Mouse (Mus musculus): ENCODE results near the gene Klk1. TPM values are rescaled to one million over a fixed set of nuclear protein-coding genes. Genes with fewer than 3 reads are reported as not detected.

Klk1 gene
- polyA plus RNA-seq, 1 experiment from 2014 or later: not detected

GRCm38 (mm10) chr7:44257278-44257677 lies 32.1 kb downstream of the Klk1 start, which contains the start of gene Acp4:
Acp4 (minus strand) TSS chr7:44257378.
- Histone ChIP-seq H3K9me3 (replicated peaks) (no peaks in the 10 kb centered on the region), H3K4me1 (peaks cover 5% of the 10 kb centered on the region; the same call in 1 of the 2 replicates), H3K9ac (replicated peaks) (no peak within 1 kb of the TSS), H3K4me2 (no peak within 1 kb of the TSS), H3K36me3 (peaks cover 12% of the 10 kb centered on the region), H3K4me3 (replicated peaks) (no peak within 1 kb of the TSS), H3K27ac (replicated peaks) (no peak within 1 kb of the TSS), H3K27me3 (replicated peaks) (0 out of 2 replicates have a peak, but pooled peaks cover 8% of the 10 kb centered on the region)
- ATAC-seq (ENCODE audit: low FRiP score): no peak
- WGBS: 84% methylated on average over 4 of the region's 4 CpGs

DNA sequence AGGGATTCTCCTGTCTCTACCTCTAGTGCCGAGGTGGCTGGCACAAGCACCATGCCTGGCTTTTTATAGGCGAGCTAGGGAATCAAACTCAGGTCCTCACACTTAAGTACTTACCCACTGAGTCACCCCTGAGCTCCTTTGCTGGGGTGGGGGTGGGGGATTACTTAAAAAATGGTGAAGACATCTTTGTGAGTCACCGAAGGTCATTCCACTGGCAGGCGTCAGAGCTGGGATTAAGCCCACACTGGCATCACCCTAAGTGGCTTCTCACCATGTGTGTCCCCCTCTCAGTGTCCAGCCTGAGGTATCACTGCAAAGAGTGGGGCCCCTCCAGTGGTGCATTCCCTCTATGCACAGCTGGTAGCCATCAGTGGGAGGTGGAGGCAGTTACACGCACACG lies 35.2 kb downstream of the Klk1 start:
- no peak for ATAC-seq (ENCODE audit: low FRiP score)
- Histone ChIP-seq H3K9me3 (replicated peaks) (no peaks in the 10 kb centered on the region), H3K4me2 (no peak overlapping the region), H3K27ac (replicated peaks) (no peak overlapping the region), H3K4me3 (replicated peaks) (no peak overlapping the region), H3K27me3 (replicated peaks) (0 out of 2 replicates have a peak, but pooled peaks cover 8% of the 10 kb centered on the region), H3K4me1 (peaks cover 7% of the 10 kb centered on the region), H3K36me3 (no peaks in the 10 kb centered on the region), H3K9ac (replicated peaks) (no peak overlapping the region)
- 77% methylated on average over 6 of the region's 6 CpGs for WGBS

DNA sequence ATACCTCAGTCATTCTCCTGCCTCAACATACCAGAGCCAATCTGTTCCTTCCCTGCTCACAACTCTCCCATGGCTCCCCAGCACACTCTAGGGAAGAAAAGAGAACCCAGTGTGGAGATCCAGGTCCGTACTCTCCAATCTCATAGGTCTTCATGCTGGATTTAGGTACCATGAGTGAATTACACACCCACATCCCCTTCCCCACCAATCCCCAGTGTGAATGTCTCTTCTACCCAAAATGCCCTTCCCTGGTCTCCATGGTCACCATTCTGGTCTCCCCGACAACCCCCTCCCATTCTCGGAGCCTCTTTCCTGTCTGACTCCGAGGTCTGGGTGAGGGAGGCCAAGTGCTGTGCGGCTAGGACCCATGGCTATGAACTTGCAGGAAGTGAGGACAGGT lies 36.0 kb downstream of the Klk1 start, which contains the start of gene Gm15517:
Gm15517 (plus strand) TSS at position 301 of the 400 bp plus-strand sequence.
- WGBS: 46% methylated on average over 5 of the region's 5 CpGs
- Histone ChIP-seq H3K36me3 (no peaks in the 10 kb centered on the region), H3K4me2 (no peak within 1 kb of the TSS), H3K4me1 (peaks cover 7% of the 10 kb centered on the region), H3K27me3 (replicated peaks) (0 out of 2 replicates have a peak, but pooled peaks cover 11% of the 10 kb centered on the region), H3K27ac (replicated peaks) (no peak within 1 kb of the TSS), H3K9me3 (replicated peaks) (no peaks in the 10 kb centered on the region), H3K9ac (replicated peaks) (no peak within 1 kb of the TSS), H3K4me3 (replicated peaks) (no peak within 1 kb of the TSS)
- no peak for ATAC-seq (ENCODE audit: low FRiP score)

GRCm38 (mm10) chr7:44262791-44263643 lies 37.9 kb downstream of the Klk1 start:
- peak; percentile 87 for ATAC-seq (ENCODE audit: low FRiP score)
- 0 out of 2 replicates have a peak, but pooled peaks cover 11% of the 10 kb centered on the region for H3K27me3 ChIP-seq (replicated peaks)
- 1% methylated on average over 34 of the region's 34 CpGs for WGBS
- H3K36me3 ChIP-seq: no peaks in the 10 kb centered on the region
- H3K27ac ChIP-seq (replicated peaks): peak overlapping the region; percentile 75
- H3K4me1 ChIP-seq: peaks cover 7% of the 10 kb centered on the region
- H3K9ac ChIP-seq (replicated peaks): peak overlapping the region; percentile 47
- peak overlapping the region; percentile 38 for H3K4me3 ChIP-seq (replicated peaks)
- peak overlapping the region; percentile 76 for H3K4me2 ChIP-seq
- H3K9me3 ChIP-seq (replicated peaks): no peaks in the 10 kb centered on the region

DNA sequence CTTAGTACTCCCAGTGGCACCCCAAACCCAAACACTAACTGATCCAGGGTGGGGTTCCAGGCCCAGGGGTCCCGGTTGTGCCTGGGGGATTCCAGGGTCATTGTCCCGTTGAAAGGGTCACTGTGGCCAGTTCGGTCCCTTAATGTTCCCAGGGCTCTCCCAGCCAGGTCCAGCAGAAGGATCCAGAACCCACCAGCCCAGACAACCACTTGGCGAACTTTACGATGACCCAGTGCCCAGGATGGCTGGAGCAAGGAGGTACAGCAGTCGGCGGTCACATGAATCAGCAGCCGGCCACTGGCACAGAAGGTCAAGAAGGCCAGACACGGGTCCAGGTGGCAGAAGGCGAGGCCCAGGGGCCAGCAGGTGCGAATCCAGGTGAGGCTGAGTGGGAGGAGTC lies 43.0 kb downstream of the Klk1 start:
- Histone ChIP-seq H3K36me3 (no peaks in the 10 kb centered on the region), H3K27ac (replicated peaks) (no peak overlapping the region), H3K9me3 (replicated peaks) (no peaks in the 10 kb centered on the region), H3K4me1 (peaks cover 4% of the 10 kb centered on the region), H3K4me2 (no peak overlapping the region), H3K9ac (replicated peaks) (no peak overlapping the region), H3K4me3 (replicated peaks) (no peak overlapping the region), H3K27me3 (replicated peaks) (peaks cover 7% of the 10 kb centered on the region; the same call in 1 of the 2 replicates)
- ATAC-seq (ENCODE audit: low FRiP score): no peak
- 83% methylated on average over 11 of the region's 11 CpGs for whole genome bisulfite sequencing

GRCm38 (mm10) chr7:44269397-44269796 lies 44.2 kb downstream of the Klk1 start:
- WGBS: 93% methylated on average over 2 of the region's 2 CpGs
- peaks cover 18% of the 10 kb centered on the region for H3K27me3 ChIP-seq (replicated peaks)
- ATAC-seq (ENCODE audit: low FRiP score): no peak
- H3K9ac ChIP-seq (replicated peaks): no peak overlapping the region
- H3K4me3 ChIP-seq (replicated peaks): no peak overlapping the region
- no peak overlapping the region for H3K4me2 ChIP-seq
- H3K9me3 ChIP-seq (replicated peaks): no peaks in the 10 kb centered on the region
- H3K27ac ChIP-seq (replicated peaks): no peak overlapping the region
- no peaks in the 10 kb centered on the region for H3K36me3 ChIP-seq
- H3K4me1 ChIP-seq: no peaks in the 10 kb centered on the region

GRCm38 (mm10) chr7:44271309-44271708 lies 46.1 kb downstream of the Klk1 start:
- WGBS: 66% methylated on average over 2 of the region's 2 CpGs
- H3K4me1 ChIP-seq: no peaks in the 10 kb centered on the region
- no peak overlapping the region for H3K4me3 ChIP-seq (replicated peaks)
- no peaks in the 10 kb centered on the region for H3K36me3 ChIP-seq
- peak; percentile 53; the same call in 1 of the 2 replicates for ATAC-seq (ENCODE audit: low FRiP score)
- no peak overlapping the region for H3K9ac ChIP-seq (replicated peaks)
- H3K27me3 ChIP-seq (replicated peaks): peaks cover 15% of the 10 kb centered on the region
- H3K27ac ChIP-seq (replicated peaks): no peak overlapping the region
- no peaks in the 10 kb centered on the region for H3K9me3 ChIP-seq (replicated peaks)
- no peak overlapping the region for H3K4me2 ChIP-seq

DNA sequence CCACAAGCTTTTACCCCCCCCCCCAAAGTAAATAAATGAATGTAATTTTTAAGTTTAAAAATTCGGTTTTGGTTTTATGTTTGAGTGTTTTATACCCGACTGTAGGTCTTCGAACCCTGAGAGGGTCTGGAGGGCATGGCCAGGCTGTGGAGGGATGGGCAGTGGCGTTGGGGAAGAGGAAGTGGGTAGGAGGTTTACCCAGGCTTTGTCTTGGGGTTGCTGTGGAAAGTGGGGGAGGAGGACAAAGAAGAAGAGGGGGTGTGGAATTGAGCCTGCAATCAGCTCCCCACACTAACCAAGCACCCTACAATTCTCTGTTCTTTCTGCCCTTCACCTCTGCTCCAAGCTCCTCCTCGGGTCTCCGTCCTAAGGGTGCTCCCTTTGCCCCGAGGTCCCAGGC lies 47.4 kb downstream of the Klk1 start:
- no peak for ATAC-seq (ENCODE audit: low FRiP score)
- Histone ChIP-seq H3K9ac (replicated peaks) (no peak overlapping the region), H3K4me1 (no peaks in the 10 kb centered on the region), H3K27me3 (replicated peaks) (peaks cover 15% of the 10 kb centered on the region), H3K4me2 (no peak overlapping the region), H3K9me3 (replicated peaks) (no peaks in the 10 kb centered on the region), H3K27ac (replicated peaks) (no peak overlapping the region), H3K4me3 (replicated peaks) (no peak overlapping the region), H3K36me3 (no peaks in the 10 kb centered on the region)
- 89% methylated on average over 7 of the region's 7 CpGs for WGBS

DNA sequence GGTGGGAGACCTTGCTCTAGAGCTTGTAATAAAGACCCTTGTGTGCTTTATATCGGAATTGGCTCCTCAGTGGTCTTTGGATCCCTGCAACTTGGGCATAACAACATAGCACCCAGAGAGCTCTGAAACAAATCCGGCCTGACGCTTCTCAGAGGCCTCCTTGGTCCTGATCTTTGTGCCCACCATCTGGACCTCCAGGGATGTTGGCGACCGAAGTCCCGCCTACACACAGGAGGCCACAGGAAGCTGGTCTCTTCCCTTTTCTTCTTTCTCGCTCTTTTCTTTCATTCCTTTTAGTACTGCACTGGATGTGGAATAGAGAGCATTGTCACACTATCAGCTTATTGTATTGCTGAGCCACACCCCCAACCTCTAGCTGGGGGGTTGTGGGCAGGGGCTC lies 48.3 kb downstream of the Klk1 start:
- Histone ChIP-seq H3K27ac (replicated peaks) (no peak overlapping the region), H3K9me3 (replicated peaks) (no peaks in the 10 kb centered on the region), H3K4me3 (replicated peaks) (no peak overlapping the region), H3K4me1 (no peaks in the 10 kb centered on the region), H3K27me3 (replicated peaks) (peaks cover 15% of the 10 kb centered on the region), H3K4me2 (no peak overlapping the region), H3K9ac (replicated peaks) (no peak overlapping the region), H3K36me3 (no peaks in the 10 kb centered on the region)
- no peak for ATAC-seq (ENCODE audit: low FRiP score)
- 58% methylated on average over 7 of the region's 7 CpGs for WGBS

- H3K36me3 ChIP-seq: no peaks in the 10 kb centered on the region
- no peak overlapping the region for H3K4me3 ChIP-seq (replicated peaks)
- H3K4me2 ChIP-seq: no peak overlapping the region
- H3K4me1 ChIP-seq: no peaks in the 10 kb centered on the region
- no peak overlapping the region for H3K27ac ChIP-seq (replicated peaks)
- H3K9ac ChIP-seq (replicated peaks): no peak overlapping the region
- no peak for ATAC-seq (ENCODE audit: low FRiP score)
- WGBS: 39% methylated on average over 11 of the region's 11 CpGs
- H3K9me3 ChIP-seq (replicated peaks): no peaks in the 10 kb centered on the region
- peaks cover 15% of the 10 kb centered on the region for H3K27me3 ChIP-seq (replicated peaks)
Observed at GRCm38 (mm10) chr7:44274096-44274495, 48.9 kb downstream of the Klk1 start.

DNA sequence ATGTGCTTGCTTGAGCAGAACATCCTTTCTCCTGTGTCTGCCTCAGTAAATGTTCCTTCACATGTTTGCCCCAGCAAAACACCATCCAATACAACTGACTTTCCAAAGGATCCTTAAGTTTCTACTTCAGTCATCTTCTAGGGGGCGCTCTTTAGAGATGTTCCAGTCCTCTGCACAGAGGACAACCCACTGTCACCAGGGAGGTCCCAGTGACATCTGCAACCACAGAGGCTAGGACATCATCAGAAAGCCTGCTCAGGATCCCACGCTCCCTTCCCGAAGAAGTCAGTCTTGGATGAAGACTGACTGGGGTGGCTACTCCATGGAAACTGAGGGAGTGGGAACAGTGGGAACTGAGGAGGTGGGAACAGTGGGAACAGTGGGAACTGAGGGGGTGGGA lies 50.4 kb downstream of the Klk1 start:
- H3K4me1 ChIP-seq: no peaks in the 10 kb centered on the region
- H3K36me3 ChIP-seq: no peaks in the 10 kb centered on the region
- H3K27ac ChIP-seq (replicated peaks): no peak overlapping the region
- peaks cover 13% of the 10 kb centered on the region; the same call in 1 of the 2 replicates for H3K27me3 ChIP-seq (replicated peaks)
- H3K9me3 ChIP-seq (replicated peaks): no peaks in the 10 kb centered on the region
- no peak overlapping the region for H3K9ac ChIP-seq (replicated peaks)
- 72% methylated on average over 3 of the region's 3 CpGs for WGBS
- no peak overlapping the region for H3K4me2 ChIP-seq
- ATAC-seq (ENCODE audit: low FRiP score): no peak
- H3K4me3 ChIP-seq (replicated peaks): no peak overlapping the region
